20 mouse cellular contexts compared by ENCODE assay signal in the genomic region with DNA sequence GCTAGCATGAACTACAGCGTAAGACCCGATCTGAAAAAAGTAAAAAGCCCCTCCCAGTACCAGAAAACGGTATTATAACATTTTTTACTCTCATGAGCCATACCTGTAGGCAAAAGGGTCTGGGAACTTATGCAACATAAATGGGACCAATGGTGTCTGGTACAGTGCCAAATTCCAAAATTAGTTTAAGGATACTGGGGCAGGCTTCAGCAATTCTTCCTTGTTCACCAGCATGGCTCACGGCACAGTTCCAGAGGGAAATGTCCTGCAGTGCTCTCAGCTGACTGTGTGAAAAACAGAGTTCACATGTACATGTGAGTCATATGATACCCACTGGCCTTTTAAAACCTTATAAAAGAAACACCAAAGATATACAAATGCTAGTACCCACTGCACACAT. TPM values are rescaled to one million over a fixed set of nuclear protein-coding genes. Genes with fewer than 3 reads are reported as not detected.
DNase-seq lines count a peak whose midpoint lies in the region; ATAC-seq and TF ChIP-seq lines count a peak whose summit lies in the region.
"Had no signal": no experiment of that assay in that cellular context is flagged by ENCODE, and none has a peak within 500 bp of the region (broad histone marks: within the 10 kb centered on the region; RNA-seq: fewer than 3 reads in every experiment).

No protein-coding gene starts in this region.

- no peaks in the 10 kb centered on the region for H3K27me3 ChIP-seq in hindbrain, embryonic 16.5 days (replicated peaks; ENCODE audit: control insufficient read depth, insufficient read depth, low read length)
- H3K27me3 ChIP-seq in hindbrain, embryonic 11.5 days (ENCODE audit: control insufficient read depth, insufficient read depth, low read length): no peaks in the 10 kb centered on the region
- H3K27me3 ChIP-seq in cerebellum, adult 2 months (ENCODE audit: control insufficient read depth, insufficient read depth, low read length): no peaks in the 10 kb centered on the region
- no peaks in the 10 kb centered on the region for H3K27me3 ChIP-seq in stomach, postnatal 0 days (ENCODE audit: control insufficient read depth, insufficient read depth, low read length)
- H3K27me3 ChIP-seq: CH12.LX; embryonic facial prominence, embryonic 12.5 days; heart, embryonic 15.5 days; hindbrain, embryonic 15.5 days had no signal

- peaks cover 17% of the 10 kb centered on the region for H3K36me3 ChIP-seq in hindbrain, embryonic 16.5 days (ENCODE audit: control insufficient read depth, insufficient read depth, low read length)
- H3K36me3 ChIP-seq in hindbrain, embryonic 11.5 days (ENCODE audit: control insufficient read depth, insufficient read depth, low read length): no peaks in the 10 kb centered on the region
- H3K36me3 ChIP-seq in stomach, postnatal 0 days (ENCODE audit: control insufficient read depth, insufficient read depth, low read length): peaks cover 4% of the 10 kb centered on the region; the same call in 1 of the 2 replicates

- DNase-seq in hindbrain, embryonic 11.5 days (ENCODE audit: low spot score): no peak
- peak; percentile 36 to 68 for DNase-seq in cerebellum, adult 2 months
- peak; percentile 24 to 30 for DNase-seq in cerebellum, postnatal 10 days
- DNase-seq in stomach, postnatal 0 days (ENCODE audit: low spot score): no peak
- no peak for DNase-seq in layer of hippocampus, postnatal 36 days
- DNase-seq in kidney, adult 18-20 months: no peak
- DNase-seq: adrenal gland, adult 8-10 months; gastrocnemius, postnatal 14 days; heart, adult 2 months; heart, postnatal 14 days; kidney, adult 11 months had no signal

- H3K4me2 ChIP-seq in hindbrain, embryonic 16.5 days (ENCODE audit: low read length): no peak overlapping the region
- H3K4me2 ChIP-seq in hindbrain, embryonic 11.5 days (replicated peaks; ENCODE audit: low read depth, low read length): no peak overlapping the region
- no peak overlapping the region for H3K4me2 ChIP-seq in stomach, postnatal 0 days (replicated peaks; ENCODE audit: low read depth)
- H3K4me2 ChIP-seq: embryonic facial prominence, embryonic 12.5 days; heart, embryonic 11.5 days; heart, embryonic 15.5 days; hindbrain, embryonic 15.5 days had no signal

- H3K4me3 ChIP-seq in hindbrain, embryonic 16.5 days (ENCODE audit: low read length): no peak overlapping the region
- no peak overlapping the region for H3K4me3 ChIP-seq in hindbrain, embryonic 11.5 days (ENCODE audit: low read depth, low read length)
- no peak overlapping the region for H3K4me3 ChIP-seq in cerebellum, adult 2 months (replicated peaks; ENCODE audit: insufficient read depth, low read depth, low read length)
- no peak overlapping the region for H3K4me3 ChIP-seq in stomach, postnatal 0 days (ENCODE audit: low read depth, low read length)
- H3K4me3 ChIP-seq: embryonic facial prominence, embryonic 12.5 days; heart, adult 2 months; heart, embryonic 15.5 days; hindbrain, embryonic 10.5 days; hindbrain, embryonic 15.5 days had no signal

- H3K9me3 ChIP-seq in hindbrain, embryonic 16.5 days (ENCODE audit: control insufficient read depth, low read length): no peaks in the 10 kb centered on the region
- H3K9me3 ChIP-seq in hindbrain, embryonic 11.5 days (ENCODE audit: control insufficient read depth, low read length): no peaks in the 10 kb centered on the region
- no peaks in the 10 kb centered on the region for H3K9me3 ChIP-seq in stomach, postnatal 0 days (ENCODE audit: control insufficient read depth, low read length)
- H3K9me3 ChIP-seq: embryonic facial prominence, embryonic 12.5 days; heart, embryonic 15.5 days; hindbrain, embryonic 10.5 days; hindbrain, embryonic 15.5 days had no signal

- ATAC-seq in hindbrain, embryonic 16.5 days: 0 out of 2 replicates have a peak, but pooled peaks have one; percentile 10
- no peak for ATAC-seq in hindbrain, embryonic 11.5 days (ENCODE audit: low FRiP score)
- ATAC-seq in stomach, postnatal 0 days (ENCODE audit: low FRiP score, low TSS enrichment): no peak
- ATAC-seq: forebrain, embryonic 16.5 days; inflammation-experienced regulatory T-cells, adult 6 months had no signal

- no peaks in the 10 kb centered on the region for H3K4me1 ChIP-seq in hindbrain, embryonic 16.5 days (ENCODE audit: control insufficient read depth, insufficient read depth, low read depth, low read length)
- H3K4me1 ChIP-seq in hindbrain, embryonic 11.5 days (replicated peaks; ENCODE audit: control insufficient read depth, insufficient read depth, low read length): no peaks in the 10 kb centered on the region
- H3K4me1 ChIP-seq in cerebellum, adult 2 months (ENCODE audit: control insufficient read depth, insufficient read depth, low read length): peaks cover 20% of the 10 kb centered on the region
- H3K4me1 ChIP-seq in stomach, postnatal 0 days (replicated peaks; ENCODE audit: control insufficient read depth, insufficient read depth): no peaks in the 10 kb centered on the region
- H3K4me1 ChIP-seq: embryonic facial prominence, embryonic 12.5 days; heart, embryonic 15.5 days; hindbrain, embryonic 10.5 days; hindbrain, embryonic 15.5 days had no signal

- TF ChIP-seq EP300 in stomach, postnatal 0 days (optimal IDR thresholded peaks at IDR 0.05): no peak

- H3K9ac ChIP-seq in hindbrain, embryonic 16.5 days (ENCODE audit: low read depth, low read length): no peak overlapping the region
- no peak overlapping the region for H3K9ac ChIP-seq in hindbrain, embryonic 11.5 days (ENCODE audit: low read depth, low read length)
- no peak overlapping the region for H3K9ac ChIP-seq in stomach, postnatal 0 days (ENCODE audit: low read length)
- H3K9ac ChIP-seq: embryonic facial prominence, embryonic 12.5 days; heart, embryonic 15.5 days; hindbrain, embryonic 15.5 days had no signal

- 91% methylated on average over 4 of the region's 4 CpGs for WGBS in hindbrain, embryonic 16.5 days
- WGBS in hindbrain, embryonic 11.5 days: 92% methylated on average over 4 of the region's 4 CpGs
- 62% methylated on average over 4 of the region's 4 CpGs for WGBS in cerebellum, adult 2 months
- 93% methylated on average over 4 of the region's 4 CpGs for WGBS in stomach, postnatal 0 days

- TF ChIP-seq CTCF in cerebellum, adult 2 months (IDR thresholded peaks at IDR 0.05; ENCODE audit: borderline replicate concordance, insufficient read depth, low read depth, low read length): no peak
- no peak for TF ChIP-seq CTCF in stomach, postnatal 0 days (IDR thresholded peaks at IDR 0.05; ENCODE audit: low read depth)

- H3K27ac ChIP-seq in hindbrain, embryonic 16.5 days (ENCODE audit: low read depth, low read length): no peak overlapping the region
- no peak overlapping the region for H3K27ac ChIP-seq in hindbrain, embryonic 11.5 days (ENCODE audit: low read depth, low read length)
- H3K27ac ChIP-seq in cerebellum, adult 2 months (ENCODE audit: insufficient read depth, low read length): no peak overlapping the region
- H3K27ac ChIP-seq in stomach, postnatal 0 days (replicated peaks): no peak overlapping the region
- H3K27ac ChIP-seq: embryonic facial prominence, embryonic 12.5 days; heart, adult 2 months; heart, embryonic 15.5 days; hindbrain, embryonic 10.5 days; hindbrain, embryonic 15.5 days had no signal

- TF ChIP-seq POLR2A in cerebellum, adult 2 months (IDR thresholded peaks at IDR 0.05; ENCODE audit: borderline replicate concordance, insufficient read depth, low read length): no peak

RNA-seq across cellular contexts. Expression of a gene that starts 24.9 kb away (rescaled TPM):
- 98.4 and 102 TPM in 2 replicates for polyA plus RNA-seq in hindbrain, embryonic 16.5 days (2015; fragmentation: Nextera tagmentation; extraction: Ambion mirVana)
- polyA plus RNA-seq in hindbrain, embryonic 11.5 days (2014; fragmentation: Nextera tagmentation; extraction: Ambion mirVana): 74.7 and 78.5 TPM in 2 replicates
- polyA plus RNA-seq in cerebellum, adult 2 months (2012; rRNA removed): 149 TPM in 2 replicates
- polyA plus RNA-seq in stomach, postnatal 0 days (2015; fragmentation: Nextera tagmentation; extraction: Ambion mirVana): 29.8 and 31.8 TPM in 2 replicates
- 10 to 100 TPM; 72.7 to 79.5 TPM for total RNA-seq in layer of hippocampus, postnatal 36 days (2021)

RNA-seq across cellular contexts. Expression of a gene that starts 48.5 kb away (rescaled TPM):
- polyA plus RNA-seq in hindbrain, embryonic 16.5 days (2015; fragmentation: Nextera tagmentation; extraction: Ambion mirVana): 64.0 and 65.7 TPM in 2 replicates
- polyA plus RNA-seq in hindbrain, embryonic 11.5 days (2014; fragmentation: Nextera tagmentation; extraction: Ambion mirVana): 78.9 and 113 TPM in 2 replicates
- polyA plus RNA-seq in cerebellum, adult 2 months (2012; rRNA removed): 25.3 and 26.5 TPM in 2 replicates
- 31.1 and 32.1 TPM in 2 replicates for polyA plus RNA-seq in stomach, postnatal 0 days (2015; fragmentation: Nextera tagmentation; extraction: Ambion mirVana)
- total RNA-seq in layer of hippocampus, postnatal 36 days (2021): 10 to 100 TPM; 49.9 to 56.4 TPM

RNA-seq across cellular contexts. Expression of a gene that starts 48.7 kb away (rescaled TPM):
- 73.7 and 79.9 TPM in 2 replicates for polyA plus RNA-seq in hindbrain, embryonic 16.5 days (2015; fragmentation: Nextera tagmentation; extraction: Ambion mirVana)
- 75.2 and 89.4 TPM in 2 replicates for polyA plus RNA-seq in hindbrain, embryonic 11.5 days (2014; fragmentation: Nextera tagmentation; extraction: Ambion mirVana)
- 57.1 and 60.1 TPM in 2 replicates for polyA plus RNA-seq in cerebellum, adult 2 months (2012; rRNA removed)
- polyA plus RNA-seq in stomach, postnatal 0 days (2015; fragmentation: Nextera tagmentation; extraction: Ambion mirVana): 27.2 and 28.0 TPM in 2 replicates
- 10 to 100 TPM; 59.3 to 62.8 TPM for total RNA-seq in layer of hippocampus, postnatal 36 days (2021)

Comparison
In these comparisons a context has a peak if more than half of its experiments do, and no peak if none do; other contexts are left out.
1. DNase-seq: peak in cerebellum, adult 2 months (2 of 2) and cerebellum, postnatal 10 days (2 of 2); none in hindbrain, embryonic 11.5 days (single experiment), stomach, postnatal 0 days (single experiment), layer of hippocampus, postnatal 36 days (0 of 2) and kidney, adult 18-20 months (single experiment).